Mouse (Mus musculus) lung, postnatal 0 days (tissue): Measurements from ENCODE around the gene Ift43.

Source experiments
- CTCF ChIP-seq: IDR thresholded peaks from 2 replicates; pipeline ENCODE4 v1.5.1; 2016; ENCODE audit warnings: antibody characterized with exemption, mild to moderate bottlenecking
- EP300 ChIP-seq: IDR thresholded peaks from 2 replicates; pipeline ENCODE4 v1.6.1; 2016; ENCODE audit warnings: antibody characterized with exemption, mild to moderate bottlenecking, control low read depth

- TF ChIP-seq CTCF: no peak
- TF ChIP-seq EP300: no peak
Observed at GRCm38 (mm10) chr12:86055306-86055705, 27.0 kb upstream of the Ift43 start.
